Mouse (Mus musculus) midbrain, embryonic 10.5 days (tissue): ENCODE data around the gene Eef1akmt3. TPM values are rescaled to one million over a fixed set of nuclear protein-coding genes. Genes with fewer than 3 reads are reported as not detected.

Experiments used
- DNase-seq: peaks from one replicate; pipeline ENCODE4 v3.0.0-alpha.2; 2017; ENCODE audit warnings: low spot score
- H3K27ac ChIP-seq: fragments of 300-500 bp; sonication (generic); replicated peaks from 2 replicates; pipeline ENCODE4 v1.5.1; 2016; ENCODE audit warnings: mild to moderate bottlenecking
- H3K27me3 ChIP-seq: fragments of 300-500 bp; sonication (generic); 2 replicates; pipeline ENCODE4 v1.6.1; 2016; ENCODE audit warnings: low read depth, mild to moderate bottlenecking; ENCODE audit not compliant: poor library complexity, severe bottlenecking
- H3K36me3 ChIP-seq: fragments of 300-500 bp; sonication (generic); 2 replicates; pipeline ENCODE4 v1.6.1; 2016; ENCODE audit warnings: mild to moderate bottlenecking, moderate library complexity
- H3K4me1 ChIP-seq: fragments of 300-500 bp; sonication (generic); 2 replicates; pipeline ENCODE4 v1.6.1; 2016
- H3K4me3 ChIP-seq: fragments of 300-500 bp; sonication (generic); 2 replicates; pipeline ENCODE4 v1.5.1; 2016; ENCODE audit warnings: mild to moderate bottlenecking, moderate library complexity
- H3K9me3 ChIP-seq: fragments of 300-500 bp; sonication (generic); replicated peaks from 2 replicates; pipeline ENCODE4 v1.6.1; 2016; ENCODE audit warnings: mild to moderate bottlenecking
- WGBS: fragments of 180-500 bp; shearing (Covaris S2); methylation state at CpG from one replicate; pipeline ENCODE4 v1.1.7; 2016; 5-methylcytosine and 5-hydroxymethylcytosine counted together
- microRNA counts: library from miRNA; unstranded; fragments of <30 nt; microRNA quantifications from one replicate; lab custom pipeline; 2017
- microRNA-seq: library from miRNA; unstranded; fragments of <30 nt; microRNA quantifications from one replicate; pipeline ENCODE4, GENCODE M21; 2017
- polyA plus RNA-seq: library from polyadenylated mRNA; unstranded; fragments of >200 nt; fragmentation: Nextera tagmentation; extraction: Ambion mirVana; gene quantifications from 2 replicates; pipeline ENCODE4 v1.2.1, GENCODE M21; 2016

Gene Eef1akmt3
- polyA plus RNA-seq, 1 experiment from 2014 or later = 0.19 TPM

DNA sequence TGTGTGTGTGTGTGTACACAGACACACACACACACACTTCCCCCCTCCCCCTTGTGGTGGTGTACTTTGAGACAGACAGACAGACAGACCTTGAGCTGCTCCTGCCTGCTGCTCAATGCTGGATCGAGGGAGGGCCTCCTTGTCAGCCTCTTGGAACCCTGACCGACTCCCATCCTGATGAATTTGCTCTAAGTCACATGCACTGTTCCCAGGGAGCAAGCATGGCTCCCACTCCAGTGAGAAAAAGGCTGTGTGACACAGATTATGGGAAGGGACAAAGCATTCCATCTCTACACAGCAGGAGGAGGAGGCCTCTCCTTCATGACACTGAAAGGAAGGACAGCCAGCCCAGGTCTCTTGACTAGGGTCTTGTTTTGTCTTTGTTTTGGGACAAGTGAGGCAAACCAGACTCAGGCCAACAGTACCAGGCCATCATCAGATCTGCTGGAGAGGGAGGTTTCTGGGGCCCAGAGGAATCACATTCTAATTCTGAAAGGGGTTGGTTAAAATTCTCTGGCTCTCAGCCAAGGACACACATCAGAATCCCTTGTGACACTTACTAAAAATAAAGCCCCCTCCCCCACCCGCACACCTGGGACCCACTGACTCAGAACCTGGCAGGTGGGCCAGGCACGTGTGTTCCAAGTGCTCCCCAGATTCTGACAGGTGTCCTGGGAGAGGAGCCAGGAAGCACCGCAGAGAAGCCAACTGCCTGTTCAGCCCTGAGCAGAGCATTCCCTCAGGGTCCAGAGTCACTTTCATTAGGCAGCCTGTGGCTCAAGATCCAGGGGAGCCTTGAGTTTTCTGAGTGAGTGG lies 56.9 kb downstream of the Eef1akmt3 start:
- H3K4me1 ChIP-seq = peaks cover 86% of the 10 kb centered on the region
- no peak overlapping the region; the same call in 1 of the 2 replicates for H3K4me3 ChIP-seq
- no peaks in the 10 kb centered on the region for H3K9me3 ChIP-seq
- peak overlapping the region; percentile 50 for H3K27ac ChIP-seq
- peaks cover 9% of the 10 kb centered on the region for H3K36me3 ChIP-seq
- WGBS = 61% methylated on average over 5 of the region's 5 CpGs
- no peaks in the 10 kb centered on the region for H3K27me3 ChIP-seq
- no peak for DNase-seq

- H3K36me3 ChIP-seq = peaks cover 8% of the 10 kb centered on the region
- H3K27ac ChIP-seq = no peak overlapping the region
- 70% methylated on average over 14 of the region's 14 CpGs for WGBS
- no peak overlapping the region for H3K4me3 ChIP-seq
- no peak for DNase-seq
- no peaks in the 10 kb centered on the region for H3K9me3 ChIP-seq
- no peaks in the 10 kb centered on the region for H3K27me3 ChIP-seq
- peaks cover 79% of the 10 kb centered on the region for H3K4me1 ChIP-seq
Observed at GRCm38 (mm10) chr10:126983193-126983725, 58.1 kb downstream of the Eef1akmt3 start.

GRCm38 (mm10) chr10:126981746-126982145 lies 59.6 kb downstream of the Eef1akmt3 start:
- no peaks in the 10 kb centered on the region; the same call in 1 of the 2 replicates for H3K27me3 ChIP-seq
- WGBS = 66% methylated on average over 3 of the region's 3 CpGs
- peaks cover 79% of the 10 kb centered on the region for H3K4me1 ChIP-seq
- no peak overlapping the region for H3K27ac ChIP-seq
- DNase-seq = no peak
- H3K36me3 ChIP-seq = peaks cover 4% of the 10 kb centered on the region
- no peaks in the 10 kb centered on the region for H3K9me3 ChIP-seq
- H3K4me3 ChIP-seq = peak overlapping the region; percentile 99

MicroRNAs within 50 kb of the gene (microRNA counts, 519-probe panel; counts per million panel counts)
- not detected for microRNA mmu-miR-26a (lab: Ali Mortazavi, UCI)
- microRNA mmu-miR-546 (lab: Ali Mortazavi, UCI) = not detected

Small RNAs within 50 kb of the gene (microRNA-seq; reads per million reads assigned to microRNA genes)
- gene Mir26a-2 (29.9 reads per million, percentile 36 among the genes with 10 or more reads in this experiment), gene Mir546 (not detected)

Other genes starting within 250 kb of the Eef1akmt3 start
- gene Atp23, start 140.2 kb downstream of the Eef1akmt3 start, polyA plus RNA-seq = 16.9 and 17.7 TPM in 2 replicates
- gene Ctdsp2, start 62.8 kb downstream of the Eef1akmt3 start, polyA plus RNA-seq = 36.8 and 39.3 TPM in 2 replicates
- gene Avil, start 40.8 kb downstream of the Eef1akmt3 start, polyA plus RNA-seq = 0.36 and 2.2 TPM in 2 replicates
- 101 and 107 TPM in 2 replicates for gene Tsfm, start 10.7 kb downstream of the Eef1akmt3 start, polyA plus RNA-seq
- 54.3 and 56.7 TPM in 2 replicates for gene Mettl1, start 99 bp downstream of the Eef1akmt3 start, polyA plus RNA-seq
- gene Cyp27b1, start 6.7 kb upstream of the Eef1akmt3 start, polyA plus RNA-seq = 0.07 and 0.22 TPM in 2 replicates
- 1.3 and 1.7 TPM in 2 replicates for gene March9, start 18.7 kb upstream of the Eef1akmt3 start, polyA plus RNA-seq
- gene Cdk4, start 22.0 kb upstream of the Eef1akmt3 start, polyA plus RNA-seq = 2,811 and 2,916 TPM in 2 replicates
- 197 and 208 TPM in 2 replicates for gene Tspan31, start 28.8 kb upstream of the Eef1akmt3 start, polyA plus RNA-seq
- gene Agap2, start 33.8 kb upstream of the Eef1akmt3 start, polyA plus RNA-seq = 0.10 and 0.19 TPM in 2 replicates
- gene Os9, start 79.6 kb upstream of the Eef1akmt3 start, polyA plus RNA-seq = 62.3 and 83.0 TPM in 2 replicates
- gene B4galnt1, start 123.7 kb upstream of the Eef1akmt3 start, polyA plus RNA-seq = 4.9 and 6.1 TPM in 2 replicates
- gene Slc26a10, start 139.1 kb upstream of the Eef1akmt3 start, polyA plus RNA-seq = 0.87 and 1.4 TPM in 2 replicates
- 24.8 and 28.7 TPM in 2 replicates for gene Arhgef25, start 148.6 kb upstream of the Eef1akmt3 start, polyA plus RNA-seq
- 119 and 142 TPM in 2 replicates for gene Dtx3, start 154.2 kb upstream of the Eef1akmt3 start, polyA plus RNA-seq
- 16.5 and 18.1 TPM in 2 replicates for gene Pip4k2c, start 170.1 kb upstream of the Eef1akmt3 start, polyA plus RNA-seq
- 14.9 and 29.4 TPM in 2 replicates for gene Kif5a, start 221.8 kb upstream of the Eef1akmt3 start, polyA plus RNA-seq
- gene Dctn2, start 224.9 kb upstream of the Eef1akmt3 start, polyA plus RNA-seq = 212 and 239 TPM in 2 replicates
- 11.9 and 13.0 TPM in 2 replicates for gene Mbd6, start 247.5 kb upstream of the Eef1akmt3 start, polyA plus RNA-seq